Mouse (Mus musculus): ENCODE measurements around the gene Miga2. TPM values are rescaled to one million over a fixed set of nuclear protein-coding genes. Genes with fewer than 3 reads are reported as not detected.

Gene Miga2
- polyA plus RNA-seq, 1 experiment from 2014 or later: 35.6 TPM

DNA sequence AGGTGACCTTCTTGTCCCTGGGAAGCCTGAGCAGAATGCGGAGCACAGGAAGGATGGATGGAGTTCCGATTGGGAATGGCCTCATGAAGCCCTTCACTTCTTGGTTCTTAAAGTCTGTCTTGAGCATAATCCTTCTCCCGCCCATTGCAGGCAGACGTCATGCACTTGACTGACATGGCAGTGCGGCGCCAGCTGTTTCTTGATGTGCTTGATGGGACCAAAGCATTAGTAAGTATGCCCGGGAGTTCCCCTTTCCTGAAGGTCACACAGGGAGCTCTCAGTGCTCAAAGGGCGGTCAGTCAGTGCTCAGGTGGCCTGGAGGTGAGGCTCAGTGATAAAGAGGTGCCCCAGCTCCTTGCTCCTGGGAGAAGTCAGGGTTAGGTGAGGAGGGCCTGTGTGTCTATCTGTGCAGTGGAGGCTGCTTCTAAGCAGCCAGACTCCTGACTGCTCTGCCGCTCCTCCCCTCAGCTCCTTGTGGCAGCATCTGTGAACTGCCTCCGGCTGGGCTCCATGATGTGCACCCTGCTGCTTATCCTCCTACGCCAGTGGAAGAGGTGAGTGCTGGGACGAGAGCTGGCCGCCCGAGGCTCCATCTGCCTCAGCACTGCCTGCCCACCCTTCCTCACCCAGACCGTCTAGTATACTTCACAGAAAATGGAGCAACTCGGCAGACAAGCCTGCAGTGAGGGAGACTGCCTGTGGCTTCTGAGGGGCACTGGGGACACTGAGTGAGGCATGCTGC, 27.7 kb upstream of the Miga2 start:
- Histone ChIP-seq H3K4me3 (replicated peaks; ENCODE audit: low read length) (no peak overlapping the region), H3K9ac (replicated peaks; ENCODE audit: low read depth, low read length) (no peak overlapping the region), H3K27me3 (replicated peaks; ENCODE audit: control insufficient read depth, insufficient read depth, low read length) (no peaks in the 10 kb centered on the region), H3K9me3 (ENCODE audit: control insufficient read depth, low read length) (no peaks in the 10 kb centered on the region), H3K36me3 (ENCODE audit: control insufficient read depth, insufficient read depth) (peaks cover 47% of the 10 kb centered on the region), H3K27ac (ENCODE audit: low read length) (no peak overlapping the region), H3K4me2 (ENCODE audit: low read length) (no peak overlapping the region), H3K4me1 (replicated peaks; ENCODE audit: control insufficient read depth, insufficient read depth, low read length) (no peaks in the 10 kb centered on the region)
- no peak for ATAC-seq
- WGBS: 88% methylated on average over 16 of the region's 16 CpGs

DNA sequence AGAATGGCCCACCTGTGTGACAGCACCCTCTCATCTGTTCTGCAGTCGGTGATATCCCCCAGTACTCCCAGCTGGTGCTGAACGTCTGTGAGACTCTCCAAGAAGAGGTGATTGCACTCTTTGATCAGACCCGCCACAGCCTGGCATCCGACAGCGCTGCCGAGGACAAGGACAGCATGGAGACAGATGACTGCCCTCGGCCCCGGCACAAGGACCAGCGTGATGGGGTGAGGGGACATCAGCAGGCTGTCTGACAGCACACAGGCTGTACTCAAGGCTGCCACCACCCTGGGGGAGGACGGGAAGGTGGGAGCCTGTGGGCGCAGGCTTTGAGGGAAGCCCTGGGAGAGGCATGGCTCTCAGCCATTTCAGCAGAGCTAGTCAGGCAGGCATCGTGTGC, 26.9 kb upstream of the Miga2 start:
- no peak overlapping the region for H3K4me3 ChIP-seq (replicated peaks; ENCODE audit: low read length)
- H3K4me2 ChIP-seq (ENCODE audit: low read length): no peak overlapping the region
- H3K27me3 ChIP-seq (replicated peaks; ENCODE audit: control insufficient read depth, insufficient read depth, low read length): no peaks in the 10 kb centered on the region
- 90% methylated on average over 12 of the region's 12 CpGs for WGBS
- no peak overlapping the region for H3K9ac ChIP-seq (replicated peaks; ENCODE audit: low read depth, low read length)
- H3K27ac ChIP-seq (ENCODE audit: low read length): no peak overlapping the region
- no peaks in the 10 kb centered on the region for H3K9me3 ChIP-seq (ENCODE audit: control insufficient read depth, low read length)
- no peaks in the 10 kb centered on the region for H3K4me1 ChIP-seq (replicated peaks; ENCODE audit: control insufficient read depth, insufficient read depth, low read length)
- ATAC-seq: no peak
- H3K36me3 ChIP-seq (ENCODE audit: control insufficient read depth, insufficient read depth): peaks cover 52% of the 10 kb centered on the region

DNA sequence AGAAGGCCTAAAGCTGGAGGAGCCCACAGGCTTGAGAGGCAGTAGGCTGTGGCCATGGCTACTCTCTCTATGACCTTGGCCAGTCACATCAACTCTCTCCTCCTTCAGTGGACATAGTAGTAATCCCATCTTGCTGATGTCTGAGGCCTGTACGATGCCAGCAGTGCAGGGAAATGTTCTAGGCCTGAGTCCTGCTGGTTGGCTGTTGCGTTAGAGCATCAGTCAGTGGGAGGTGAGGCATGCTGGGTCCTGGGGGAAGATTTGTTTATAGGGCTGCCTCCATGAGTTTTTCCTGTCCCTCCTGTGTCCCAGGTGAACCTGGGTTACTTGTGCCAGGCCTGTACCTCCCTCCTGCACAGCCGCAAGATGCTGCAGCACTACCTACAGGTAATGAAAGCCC, 22.0 kb upstream of the Miga2 start:
- H3K9me3 ChIP-seq (ENCODE audit: control insufficient read depth, low read length): no peaks in the 10 kb centered on the region
- H3K4me2 ChIP-seq (ENCODE audit: low read length): no peak overlapping the region
- no peak overlapping the region for H3K4me3 ChIP-seq (replicated peaks; ENCODE audit: low read length)
- no peak for ATAC-seq
- H3K9ac ChIP-seq (replicated peaks; ENCODE audit: low read depth, low read length): no peak overlapping the region
- 90% methylated on average over 3 of the region's 3 CpGs for WGBS
- no peaks in the 10 kb centered on the region for H3K27me3 ChIP-seq (replicated peaks; ENCODE audit: control insufficient read depth, insufficient read depth, low read length)
- H3K36me3 ChIP-seq (ENCODE audit: control insufficient read depth, insufficient read depth): peaks cover 52% of the 10 kb centered on the region
- H3K4me1 ChIP-seq (replicated peaks; ENCODE audit: control insufficient read depth, insufficient read depth, low read length): no peaks in the 10 kb centered on the region
- no peak overlapping the region for H3K27ac ChIP-seq (ENCODE audit: low read length)

DNA sequence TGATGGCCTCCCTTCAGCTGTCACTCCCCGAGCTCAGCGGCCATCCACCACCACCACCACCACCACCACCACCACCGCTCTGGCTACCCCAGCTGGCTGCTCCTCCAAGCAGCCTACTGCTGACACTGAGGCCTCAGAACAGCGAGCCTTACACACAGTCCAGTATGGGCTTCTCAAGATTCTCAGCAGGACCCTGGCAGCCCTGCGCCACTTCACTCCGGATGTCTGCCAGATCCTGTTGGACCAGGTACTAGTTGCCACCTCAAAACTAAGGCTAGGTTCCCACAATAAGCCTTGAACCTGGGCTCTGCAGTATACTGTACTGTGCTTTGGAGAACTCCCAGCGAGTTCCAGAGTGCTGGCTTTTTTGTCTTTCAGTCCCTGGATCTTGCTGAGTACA, 21.5 kb upstream of the Miga2 start:
- H3K4me2 ChIP-seq (ENCODE audit: low read length): no peak overlapping the region
- H3K27ac ChIP-seq (ENCODE audit: low read length): no peak overlapping the region
- no peaks in the 10 kb centered on the region for H3K9me3 ChIP-seq (ENCODE audit: control insufficient read depth, low read length)
- H3K4me1 ChIP-seq (replicated peaks; ENCODE audit: control insufficient read depth, insufficient read depth, low read length): no peaks in the 10 kb centered on the region
- H3K27me3 ChIP-seq (replicated peaks; ENCODE audit: control insufficient read depth, insufficient read depth, low read length): no peaks in the 10 kb centered on the region
- H3K9ac ChIP-seq (replicated peaks; ENCODE audit: low read depth, low read length): no peak overlapping the region
- no peak overlapping the region for H3K4me3 ChIP-seq (replicated peaks; ENCODE audit: low read length)
- 92% methylated on average over 7 of the region's 7 CpGs for WGBS
- no peak for ATAC-seq
- peaks cover 47% of the 10 kb centered on the region for H3K36me3 ChIP-seq (ENCODE audit: control insufficient read depth, insufficient read depth)

DNA sequence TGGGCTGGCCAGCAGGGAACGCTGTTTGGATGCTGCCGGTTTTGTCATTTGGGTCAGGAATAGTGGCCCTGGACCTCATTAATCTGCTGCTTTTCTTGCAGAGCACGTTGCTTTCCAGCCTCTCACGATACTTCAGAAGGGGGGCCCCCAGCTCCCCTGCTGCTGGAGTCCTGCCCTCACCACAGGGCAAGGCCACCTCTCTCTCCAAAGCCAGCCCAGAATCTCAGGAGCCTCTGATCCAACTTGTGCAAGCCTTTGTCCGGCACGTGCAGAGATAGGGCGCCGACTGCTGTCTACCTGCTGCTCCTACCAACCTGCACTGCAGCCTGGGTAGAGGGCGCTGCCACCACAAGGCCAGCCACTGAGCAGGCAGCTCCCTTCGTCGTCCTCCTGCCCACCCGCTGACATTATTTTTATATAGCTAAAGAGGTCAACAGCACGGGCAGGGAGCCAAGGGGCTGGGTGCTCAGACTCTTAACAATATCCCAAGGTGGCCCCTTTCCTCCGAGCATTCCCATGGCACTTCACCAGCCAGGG, 20.4 kb upstream of the Miga2 start:
- Histone ChIP-seq H3K36me3 (ENCODE audit: control insufficient read depth, insufficient read depth) (peaks cover 52% of the 10 kb centered on the region), H3K4me1 (replicated peaks; ENCODE audit: control insufficient read depth, insufficient read depth, low read length) (no peaks in the 10 kb centered on the region), H3K4me2 (ENCODE audit: low read length) (no peak overlapping the region), H3K4me3 (replicated peaks; ENCODE audit: low read length) (no peak overlapping the region), H3K9me3 (ENCODE audit: control insufficient read depth, low read length) (no peaks in the 10 kb centered on the region), H3K9ac (replicated peaks; ENCODE audit: low read depth, low read length) (no peak overlapping the region), H3K27me3 (replicated peaks; ENCODE audit: control insufficient read depth, insufficient read depth, low read length) (no peaks in the 10 kb centered on the region), H3K27ac (ENCODE audit: low read length) (no peak overlapping the region)
- 59% methylated on average over 14 of the region's 14 CpGs for WGBS
- no peak for ATAC-seq

DNA sequence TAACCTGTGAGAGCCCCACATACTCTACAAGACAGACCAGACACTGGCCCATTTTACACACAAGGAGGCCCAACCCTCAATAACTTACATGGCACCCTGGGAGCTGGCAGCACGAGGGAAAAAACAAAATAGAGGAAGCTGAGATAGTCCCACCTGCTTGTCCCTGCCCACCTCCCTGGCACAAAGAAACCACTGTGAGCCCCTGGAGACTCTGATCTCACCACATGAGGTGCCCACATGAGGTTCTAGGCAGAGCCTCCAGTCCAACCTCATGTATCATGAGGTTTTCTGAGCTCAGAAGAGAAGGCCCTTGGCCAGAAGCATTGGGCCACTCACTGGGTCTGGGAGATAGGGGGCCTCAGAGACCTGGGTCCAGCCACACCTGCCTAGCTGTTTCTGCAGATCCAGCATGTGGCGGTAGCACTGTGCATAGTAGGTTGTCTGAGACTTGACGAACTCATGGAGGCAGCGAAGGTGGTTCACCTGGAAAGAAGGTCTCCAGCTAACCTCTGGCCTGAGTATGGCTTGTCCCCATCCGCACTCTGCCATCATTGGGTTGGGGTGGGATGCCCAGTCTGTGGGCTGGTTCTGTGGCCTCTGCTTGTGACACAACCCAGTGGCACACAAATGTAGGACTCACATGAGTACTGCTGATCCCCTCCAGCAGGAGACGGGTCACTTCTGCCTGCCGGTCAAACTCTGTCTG, 17.9 kb upstream of the Miga2 start:
- WGBS: 88% methylated on average over 7 of the region's 7 CpGs

DNA sequence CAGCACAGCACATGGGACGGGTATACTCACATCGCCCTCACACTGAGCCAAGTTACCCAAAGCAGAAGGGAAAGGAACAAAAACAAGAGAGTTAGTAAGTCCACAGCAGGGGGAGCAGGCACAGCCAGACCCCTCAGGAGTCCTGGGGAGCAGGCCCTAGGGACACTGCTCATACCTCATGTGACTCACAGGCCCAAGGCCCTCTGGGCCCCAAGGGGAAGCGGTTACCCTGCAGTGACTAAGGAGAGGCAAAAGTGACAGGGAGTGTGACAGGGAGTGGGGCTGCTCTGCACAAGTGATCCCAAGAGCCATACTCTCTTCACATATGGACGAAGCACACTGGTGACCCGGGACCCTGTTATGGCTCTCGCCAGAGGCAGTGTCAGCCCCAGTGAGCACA, 14.8 kb upstream of the Miga2 start:
- no peaks in the 10 kb centered on the region for H3K4me1 ChIP-seq (replicated peaks; ENCODE audit: control insufficient read depth, insufficient read depth, low read length)
- no peak overlapping the region for H3K4me3 ChIP-seq (replicated peaks; ENCODE audit: low read length)
- 96% methylated on average over 6 of the region's 6 CpGs for WGBS
- H3K9ac ChIP-seq (replicated peaks; ENCODE audit: low read depth, low read length): no peak overlapping the region
- no peak for ATAC-seq
- H3K27me3 ChIP-seq (replicated peaks; ENCODE audit: control insufficient read depth, insufficient read depth, low read length): no peaks in the 10 kb centered on the region
- no peak overlapping the region for H3K4me2 ChIP-seq (ENCODE audit: low read length)
- H3K27ac ChIP-seq (ENCODE audit: low read length): no peak overlapping the region
- no peaks in the 10 kb centered on the region for H3K9me3 ChIP-seq (ENCODE audit: control insufficient read depth, low read length)
- peaks cover 19% of the 10 kb centered on the region for H3K36me3 ChIP-seq (ENCODE audit: control insufficient read depth, insufficient read depth)

More for the DNA sequence above, 17.9 kb upstream of the Miga2 start:
- no peaks in the 10 kb centered on the region for H3K4me1 ChIP-seq (replicated peaks; ENCODE audit: control insufficient read depth, insufficient read depth, low read length)
- H3K36me3 ChIP-seq (ENCODE audit: control insufficient read depth, insufficient read depth): peaks cover 40% of the 10 kb centered on the region
- H3K27ac ChIP-seq (ENCODE audit: low read length): no peak overlapping the region
- H3K27me3 ChIP-seq (replicated peaks; ENCODE audit: control insufficient read depth, insufficient read depth, low read length): no peaks in the 10 kb centered on the region
- no peak for ATAC-seq
- H3K9ac ChIP-seq (replicated peaks; ENCODE audit: low read depth, low read length): no peak overlapping the region
- H3K9me3 ChIP-seq (ENCODE audit: control insufficient read depth, low read length): no peaks in the 10 kb centered on the region
- no peak overlapping the region for H3K4me2 ChIP-seq (ENCODE audit: low read length)
- no peak overlapping the region for H3K4me3 ChIP-seq (replicated peaks; ENCODE audit: low read length)

DNA sequence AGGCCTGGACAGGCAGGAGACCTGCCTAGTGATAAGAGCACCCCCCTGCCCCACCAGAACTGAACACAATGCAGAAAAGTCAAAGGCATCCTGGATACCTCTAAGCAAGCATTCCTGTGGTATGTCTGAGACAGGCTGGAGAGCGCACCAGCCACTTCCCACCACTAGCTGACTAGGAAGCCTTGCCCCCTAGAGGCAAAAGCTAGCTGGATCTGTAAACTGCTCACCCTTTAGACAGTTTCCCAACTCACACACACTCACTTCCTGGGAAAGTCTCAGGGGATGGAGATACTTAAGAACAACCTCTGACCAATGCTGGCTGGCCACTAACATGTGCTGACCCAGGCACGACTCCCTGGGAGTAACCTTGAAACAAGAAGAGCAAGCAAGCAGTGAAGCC, 12.9 kb upstream of the Miga2 start:
- no peak overlapping the region for H3K9ac ChIP-seq (replicated peaks; ENCODE audit: low read depth, low read length)
- no peaks in the 10 kb centered on the region for H3K27me3 ChIP-seq (replicated peaks; ENCODE audit: control insufficient read depth, insufficient read depth, low read length)
- no peak for ATAC-seq
- 0 out of 2 replicates have a peak, but pooled peaks cover 2% of the 10 kb centered on the region for H3K4me1 ChIP-seq (replicated peaks; ENCODE audit: control insufficient read depth, insufficient read depth, low read length)
- H3K4me3 ChIP-seq (replicated peaks; ENCODE audit: low read length): no peak overlapping the region
- no peaks in the 10 kb centered on the region for H3K9me3 ChIP-seq (ENCODE audit: control insufficient read depth, low read length)
- H3K27ac ChIP-seq (ENCODE audit: low read length): no peak overlapping the region
- H3K4me2 ChIP-seq (ENCODE audit: low read length): no peak overlapping the region
- peaks cover 7% of the 10 kb centered on the region for H3K36me3 ChIP-seq (ENCODE audit: control insufficient read depth, insufficient read depth)
- WGBS: 79% methylated on average over 2 of the region's 2 CpGs

DNA sequence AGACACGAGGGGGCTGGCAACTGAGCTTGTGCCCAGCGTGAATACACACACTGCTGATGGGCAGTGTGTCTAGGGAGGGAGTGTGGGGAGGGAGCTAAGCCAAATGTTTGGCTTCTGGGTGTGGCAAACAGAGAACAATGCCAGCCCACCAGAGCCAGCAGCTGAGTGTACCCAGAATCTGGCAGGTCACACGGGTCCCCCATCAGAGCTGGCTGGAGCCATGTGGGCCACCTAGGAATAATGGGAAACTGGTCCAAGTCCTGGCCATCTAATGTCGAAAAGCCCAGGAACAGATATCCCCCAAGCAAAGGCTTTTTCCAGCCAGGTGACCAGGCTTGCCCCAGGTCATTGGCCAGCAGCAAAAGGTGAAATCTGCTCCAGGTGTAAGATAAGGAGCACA, 8.2 kb upstream of the Miga2 start:
- no peaks in the 10 kb centered on the region for H3K36me3 ChIP-seq (ENCODE audit: control insufficient read depth, insufficient read depth)
- no peak for ATAC-seq
- no peak overlapping the region for H3K4me3 ChIP-seq (replicated peaks; ENCODE audit: low read length)
- H3K4me1 ChIP-seq (replicated peaks; ENCODE audit: control insufficient read depth, insufficient read depth, low read length): peaks cover 27% of the 10 kb centered on the region
- WGBS: 62% methylated on average over 4 of the region's 4 CpGs
- no peak overlapping the region for H3K27ac ChIP-seq (ENCODE audit: low read length)
- H3K9ac ChIP-seq (replicated peaks; ENCODE audit: low read depth, low read length): no peak overlapping the region
- H3K27me3 ChIP-seq (replicated peaks; ENCODE audit: control insufficient read depth, insufficient read depth, low read length): no peaks in the 10 kb centered on the region
- H3K4me2 ChIP-seq (ENCODE audit: low read length): no peak overlapping the region
- no peaks in the 10 kb centered on the region for H3K9me3 ChIP-seq (ENCODE audit: control insufficient read depth, low read length)

All from forebrain, embryonic 16.5 days (tissue).